Mouse (Mus musculus) adrenal gland, postnatal 36 days (tissue): Measurements from ENCODE around the gene Gm44805. TPM values are rescaled to one million over a fixed set of nuclear protein-coding genes. Genes with fewer than 3 reads are reported as not detected.

Experiments used
- DNase-seq, 2 experiments: peaks; one replicate each; pipeline ENCODE4 v3.0.0; 2021; ENCODE audit warnings: mixed read lengths in 1 of 2
- long read RNA-seq, 2 experiments: library from polyadenylated mRNA; stranded (forward); transcript quantifications; one replicate each; pipeline ENCODE4 v2.0.0; 2021; ENCODE audit warnings: borderline sequencing depth in 2 of 2
- total RNA-seq, 2 experiments: library from RNA; stranded (reverse); gene quantifications; 2 replicates each; pipeline ENCODE4 v1.2.3; 2021

The Gm44805 gene
- under 1 TPM in 1 of 2 experiments, not detected in 1; 0.40 TPM for total RNA-seq
- long read RNA-seq, experiment 1, partial matches to known transcripts = 0 of 2 reads
- long read RNA-seq, experiment 1, other reads (novel, unspliced or antisense) = 0 of 2 reads
- long read RNA-seq, experiment 2, partial matches to known transcripts = 0 of 1 reads
- long read RNA-seq, experiment 2, other reads (novel, unspliced or antisense) = 1 of 1 reads

- DNase-seq = peak; percentile 84 to 90
These were observed at the start of gene Gm44805, which contains the start of gene Apoc4 for GRCm38 (mm10) chr7:19681202-19681694. TSS of gene Gm44805 (minus strand) at chr7:19681423. TSS of gene Apoc4 (minus strand) at chr7:19681479.

GRCm38 (mm10) chr7:19726541-19726940 lies 45.3 kb upstream of the Gm44805 start:
- DNase-seq = no peak

GRCm38 (mm10) chr7:19724167-19724566 lies 42.9 kb upstream of the Gm44805 start:
- DNase-seq = no peak

- DNase-seq = peak; percentile 58 to 71
These were observed 41.6 kb upstream of the Gm44805 start for GRCm38 (mm10) chr7:19722754-19723195.

GRCm38 (mm10) chr7:19719200-19719599 lies 38.0 kb upstream of the Gm44805 start:
- no peak for DNase-seq

- no peak for DNase-seq
These were observed 37.2 kb upstream of the Gm44805 start for GRCm38 (mm10) chr7:19718297-19718952.

GRCm38 (mm10) chr7:19717346-19717745 lies 36.1 kb upstream of the Gm44805 start:
- no peak for DNase-seq

- no peak for DNase-seq
These were observed 35.6 kb upstream of the Gm44805 start for GRCm38 (mm10) chr7:19716822-19717221.

- DNase-seq = no peak
These were observed 34.9 kb upstream of the Gm44805 start for GRCm38 (mm10) chr7:19716055-19716682.

GRCm38 (mm10) chr7:19715239-19716054 lies 34.2 kb upstream of the Gm44805 start, which contains the start of gene Tomm40:
TSS of gene Tomm40 (minus strand) at chr7:19715438.
- DNase-seq = peak; percentile 98 to 99

GRCm38 (mm10) chr7:19714836-19715235 lies 33.6 kb upstream of the Gm44805 start:
- no peak for DNase-seq

GRCm38 (mm10) chr7:19713598-19713997 lies 32.4 kb upstream of the Gm44805 start:
- DNase-seq = no peak

- no peak for DNase-seq
These were observed 32.0 kb upstream of the Gm44805 start for GRCm38 (mm10) chr7:19713196-19713595.

- DNase-seq = no peak
These were observed 31.2 kb upstream of the Gm44805 start for GRCm38 (mm10) chr7:19712414-19712813.

GRCm38 (mm10) chr7:19710650-19711049 lies 29.4 kb upstream of the Gm44805 start:
- DNase-seq = no peak

- no peak for DNase-seq
These were observed 24.0 kb upstream of the Gm44805 start for GRCm38 (mm10) chr7:19705271-19705670.

GRCm38 (mm10) chr7:19704475-19704874 lies 23.3 kb upstream of the Gm44805 start:
- no peak for DNase-seq

- no peak for DNase-seq
These were observed 21.8 kb upstream of the Gm44805 start for GRCm38 (mm10) chr7:19702859-19703555.

GRCm38 (mm10) chr7:19701069-19701761 lies 20.0 kb upstream of the Gm44805 start:
- peak; percentile 81 to 88 for DNase-seq

GRCm38 (mm10) chr7:19700299-19701068 lies 19.3 kb upstream of the Gm44805 start:
- no peak for DNase-seq
